Mouse (Mus musculus) heart, embryonic 13.5 days (tissue): ENCODE measurements around the gene Ppp1r9a. TPM values are rescaled to one million over a fixed set of nuclear protein-coding genes. Genes with fewer than 3 reads are reported as not detected.

Source experiments
- ATAC-seq: fragments of 200-750 bp; cut with Nextera tagmentation; 2 replicates; pipeline ENCODE4 v1.8.0; 2017; ENCODE audit warnings: moderate TSS enrichment; ENCODE audit not compliant: insufficient number of reproducible peaks, low FRiP score, low TSS enrichment; ENCODE audit errors: extremely low read depth
- H3K27ac ChIP-seq: fragments of 300-500 bp; sonication (generic); replicated peaks from 2 replicates; pipeline ENCODE4 v1.5.1; 2015; ENCODE audit warnings: moderate library complexity, mild to moderate bottlenecking, inconsistent platforms
- H3K27me3 ChIP-seq: fragments of 300-500 bp; sonication (generic); replicated peaks from 2 replicates; pipeline ENCODE4 v1.6.1; 2015; ENCODE audit warnings: mild to moderate bottlenecking, inconsistent platforms
- H3K36me3 ChIP-seq: fragments of 300-500 bp; sonication (generic); 2 replicates; pipeline ENCODE4 v1.6.1; 2015; ENCODE audit warnings: mild to moderate bottlenecking, inconsistent platforms
- H3K4me1 ChIP-seq: fragments of 300-500 bp; sonication (generic); 2 replicates; pipeline ENCODE4 v1.6.1; 2015; ENCODE audit warnings: inconsistent platforms
- H3K4me2 ChIP-seq: fragments of 300-500 bp; sonication (generic); 2 replicates; pipeline ENCODE4 v1.6.1; 2015; ENCODE audit warnings: inconsistent platforms, mild to moderate bottlenecking, moderate library complexity
- H3K4me3 ChIP-seq: fragments of 300-500 bp; sonication (generic); 2 replicates; pipeline ENCODE4 v1.5.1; 2015; ENCODE audit warnings: moderate library complexity, mild to moderate bottlenecking, inconsistent platforms
- H3K9ac ChIP-seq: fragments of 300-500 bp; sonication (generic); 2 replicates; pipeline ENCODE4 v1.6.1; 2015; ENCODE audit warnings: inconsistent platforms, mild to moderate bottlenecking, moderate library complexity
- H3K9me3 ChIP-seq: fragments of 300-500 bp; sonication (generic); 2 replicates; pipeline ENCODE4 v1.6.1; 2016; ENCODE audit warnings: inconsistent platforms
- WGBS: fragments of 180-500 bp; shearing (Covaris S2); methylation state at CpG from one replicate; pipeline ENCODE4 v1.1.7; 2015; ENCODE audit warnings: mixed read lengths; 5-methylcytosine and 5-hydroxymethylcytosine counted together
- polyA plus RNA-seq: library from polyadenylated mRNA; unstranded; fragments of >200 nt; fragmentation: Nextera tagmentation; extraction: Ambion mirVana; gene quantifications from 2 replicates; pipeline ENCODE4 v1.2.1, GENCODE M21; 2015

Gene Ppp1r9a
- polyA plus RNA-seq, 1 experiment from 2014 or later: 13.1 TPM

DNA sequence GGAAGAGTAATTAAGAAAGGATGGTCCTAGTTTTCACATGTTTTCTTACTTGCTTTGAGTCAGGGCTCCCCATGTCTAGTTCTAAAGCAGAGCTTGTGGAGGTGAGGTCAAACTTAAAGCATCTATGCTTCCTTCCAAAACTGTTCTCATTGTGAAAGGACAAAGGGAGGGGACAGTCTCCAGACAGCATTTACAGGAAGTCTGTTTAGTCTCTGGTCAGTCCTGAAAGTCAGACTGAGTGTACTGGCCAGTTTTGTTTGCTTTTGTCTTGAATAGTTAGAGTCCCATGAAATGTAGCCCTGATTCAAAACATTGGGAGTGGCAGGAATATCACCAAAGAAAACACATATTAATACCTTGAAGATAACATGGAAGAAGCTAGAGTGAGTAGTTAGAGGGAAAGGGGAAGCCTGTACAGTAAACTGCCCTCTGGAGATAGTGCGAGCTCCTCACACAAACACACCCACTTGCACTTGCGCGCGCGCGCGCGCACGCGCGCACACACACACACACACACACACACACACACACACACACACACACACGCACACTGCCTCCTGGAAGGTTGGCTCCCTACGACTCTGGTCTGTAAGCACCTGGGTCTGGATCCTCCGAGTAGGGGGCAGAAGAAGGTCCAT is 260.9 kb downstream of the Ppp1r9a start:
- WGBS: 88% methylated on average over 10 of the region's 14 CpGs
- peak overlapping the region; percentile 61 for H3K27ac ChIP-seq
- H3K36me3 ChIP-seq: peaks cover 22% of the 10 kb centered on the region
- H3K4me2 ChIP-seq: 0 out of 2 replicates have a peak overlapping the region, but pooled peaks have one; percentile 13
- H3K4me1 ChIP-seq: peaks cover 7% of the 10 kb centered on the region
- H3K9me3 ChIP-seq: no peaks in the 10 kb centered on the region
- H3K4me3 ChIP-seq: no peak overlapping the region
- no peak overlapping the region for H3K9ac ChIP-seq
- no peaks in the 10 kb centered on the region for H3K27me3 ChIP-seq
- ATAC-seq: no peak

DNA sequence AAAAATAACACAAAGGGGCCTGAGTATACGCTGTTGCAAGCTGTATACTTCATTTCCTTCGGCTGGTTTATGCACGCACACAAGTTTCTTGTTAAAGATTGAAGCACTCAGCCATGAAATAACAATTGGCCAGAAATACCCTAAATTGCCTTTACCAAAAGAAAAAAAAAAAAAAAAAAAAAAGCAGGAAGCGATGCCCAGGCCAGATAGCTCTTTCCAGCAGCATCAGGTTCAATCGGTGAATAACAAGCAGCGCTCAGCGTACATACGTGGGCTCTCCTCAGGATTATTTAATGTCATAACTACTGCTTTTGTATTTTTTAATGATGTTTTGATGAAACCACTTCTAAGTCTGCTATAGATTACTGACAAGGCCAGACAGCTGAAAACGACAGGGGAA is 262.1 kb downstream of the Ppp1r9a start:
- H3K4me1 ChIP-seq: peaks cover 7% of the 10 kb centered on the region
- no peak overlapping the region for H3K4me3 ChIP-seq
- no peaks in the 10 kb centered on the region for H3K27me3 ChIP-seq
- H3K9me3 ChIP-seq: no peaks in the 10 kb centered on the region
- H3K36me3 ChIP-seq: peaks cover 10% of the 10 kb centered on the region
- WGBS: 64% methylated on average over 9 of the region's 9 CpGs
- H3K9ac ChIP-seq: no peak overlapping the region
- peak overlapping the region; percentile 53 for H3K27ac ChIP-seq
- ATAC-seq: no peak
- H3K4me2 ChIP-seq: no peak overlapping the region

DNA sequence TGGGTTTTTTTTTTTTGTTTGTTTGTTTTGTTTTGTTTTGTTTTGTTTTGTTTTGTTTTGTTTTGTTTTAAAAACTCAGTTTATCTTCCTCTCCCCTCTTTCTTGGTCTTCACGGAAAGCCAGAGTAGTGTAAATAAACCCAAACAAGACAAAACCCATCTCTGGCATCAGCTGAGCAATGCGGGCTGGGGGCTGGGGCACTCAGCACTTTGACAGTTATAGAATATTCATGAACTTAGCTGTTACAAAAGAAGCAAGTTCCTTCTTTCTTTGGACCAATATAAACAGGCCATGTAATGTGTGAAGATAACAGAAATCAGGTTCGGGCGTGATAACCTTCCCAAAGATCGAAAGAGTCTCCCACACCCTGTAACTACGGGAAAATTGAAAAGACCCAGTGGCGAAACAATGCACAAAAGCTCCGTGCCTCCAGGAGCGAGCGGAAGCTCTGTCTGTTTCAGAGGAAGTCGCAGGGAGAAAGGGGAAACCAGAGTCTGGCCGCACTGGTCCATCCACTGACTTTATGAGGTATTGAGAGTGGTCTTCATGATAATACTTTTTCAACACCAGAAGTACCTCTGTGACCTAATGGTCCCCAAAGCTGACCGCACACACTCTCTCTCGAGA is 264.4 kb downstream of the Ppp1r9a start:
- ATAC-seq: no peak
- 33% methylated on average over 14 of the region's 14 CpGs for WGBS
- peak overlapping the region; percentile 2; the same call in 1 of the 2 replicates for H3K27ac ChIP-seq
- no peaks in the 10 kb centered on the region for H3K36me3 ChIP-seq
- no peaks in the 10 kb centered on the region for H3K9me3 ChIP-seq
- H3K4me3 ChIP-seq: peak overlapping the region; percentile 14; the same call in 1 of the 2 replicates
- no peaks in the 10 kb centered on the region for H3K27me3 ChIP-seq
- H3K4me1 ChIP-seq: peaks cover 7% of the 10 kb centered on the region
- no peak overlapping the region for H3K9ac ChIP-seq
- H3K4me2 ChIP-seq: peak overlapping the region; percentile 52

DNA sequence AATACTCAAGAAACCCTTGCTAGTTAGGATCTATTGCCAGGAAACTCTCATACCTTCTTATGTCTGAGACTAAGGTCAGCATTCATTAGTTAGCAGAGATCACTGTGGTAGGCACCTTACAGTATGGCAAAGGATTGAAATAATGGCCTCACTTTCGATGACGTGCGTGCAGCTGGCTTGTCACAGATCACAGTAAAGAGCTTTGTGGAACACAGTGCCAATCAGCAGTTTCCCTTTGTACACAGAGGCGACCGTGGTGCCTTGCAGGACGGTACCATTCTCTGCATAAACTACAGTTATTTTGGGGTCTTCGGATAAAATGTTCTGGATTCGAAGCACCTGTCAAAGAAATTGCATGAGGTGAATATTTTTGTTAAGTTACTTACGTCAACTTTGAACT is 265.4 kb downstream of the Ppp1r9a start:
- H3K4me2 ChIP-seq: no peak overlapping the region
- no peaks in the 10 kb centered on the region for H3K27me3 ChIP-seq
- peaks cover 7% of the 10 kb centered on the region for H3K4me1 ChIP-seq
- H3K36me3 ChIP-seq: no peaks in the 10 kb centered on the region
- no peak for ATAC-seq
- H3K9ac ChIP-seq: no peak overlapping the region
- H3K27ac ChIP-seq: no peak overlapping the region
- WGBS: 74% methylated on average over 9 of the region's 9 CpGs
- H3K9me3 ChIP-seq: no peaks in the 10 kb centered on the region
- no peak overlapping the region for H3K4me3 ChIP-seq

DNA sequence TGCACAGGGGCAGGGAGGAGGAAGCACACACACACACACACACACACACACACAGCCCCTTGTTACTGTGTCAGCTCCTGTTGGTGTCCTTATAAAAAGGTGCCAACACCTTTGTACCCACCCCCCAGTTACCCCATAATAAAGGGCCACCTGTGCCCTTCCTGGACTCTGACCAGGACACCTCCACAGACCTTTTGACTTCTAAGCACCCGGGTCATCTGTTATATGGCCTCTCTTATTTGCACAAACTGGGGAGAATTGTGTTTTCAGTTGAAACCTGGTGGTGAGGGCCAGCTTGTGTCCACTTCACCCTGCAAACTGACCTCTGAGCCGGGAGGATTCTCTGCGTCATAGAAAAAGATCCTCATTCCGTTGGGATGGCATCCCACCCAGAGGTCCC is 268.7 kb downstream of the Ppp1r9a start:
- H3K4me2 ChIP-seq: no peak overlapping the region
- no peak for ATAC-seq
- no peaks in the 10 kb centered on the region for H3K27me3 ChIP-seq
- H3K36me3 ChIP-seq: no peaks in the 10 kb centered on the region
- no peak overlapping the region for H3K27ac ChIP-seq
- no peak overlapping the region for H3K4me3 ChIP-seq
- no peaks in the 10 kb centered on the region; the same call in 1 of the 2 replicates for H3K4me1 ChIP-seq
- no peak overlapping the region for H3K9ac ChIP-seq
- H3K9me3 ChIP-seq: no peaks in the 10 kb centered on the region
- 81% methylated on average over 4 of the region's 4 CpGs for WGBS

DNA sequence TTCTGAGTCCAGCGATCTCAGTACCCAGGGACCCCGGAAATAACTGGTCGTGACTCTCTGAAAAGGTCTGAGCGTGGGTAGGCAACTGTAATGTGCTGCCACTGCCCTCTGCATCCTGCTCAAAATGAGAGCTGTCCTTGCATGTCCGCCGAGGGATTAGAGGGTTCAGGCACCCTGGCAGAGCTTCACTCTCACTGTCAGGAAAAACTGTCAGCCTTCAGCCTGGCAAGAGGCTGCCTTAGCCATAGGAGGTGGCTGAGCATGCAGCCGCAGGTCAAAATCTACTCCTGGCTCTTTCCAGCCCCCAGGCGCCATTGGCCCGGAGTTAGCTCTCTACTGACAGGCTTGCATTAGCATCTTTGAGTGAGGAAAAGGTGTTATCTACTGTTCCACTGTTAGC is 269.9 kb downstream of the Ppp1r9a start:
- no peaks in the 10 kb centered on the region for H3K36me3 ChIP-seq
- H3K4me1 ChIP-seq: no peaks in the 10 kb centered on the region
- no peak overlapping the region for H3K4me2 ChIP-seq
- no peak overlapping the region for H3K27ac ChIP-seq
- H3K4me3 ChIP-seq: no peak overlapping the region
- 56% methylated on average over 9 of the region's 9 CpGs for WGBS
- H3K27me3 ChIP-seq: no peaks in the 10 kb centered on the region
- no peak overlapping the region for H3K9ac ChIP-seq
- ATAC-seq: no peak
- H3K9me3 ChIP-seq: no peaks in the 10 kb centered on the region

DNA sequence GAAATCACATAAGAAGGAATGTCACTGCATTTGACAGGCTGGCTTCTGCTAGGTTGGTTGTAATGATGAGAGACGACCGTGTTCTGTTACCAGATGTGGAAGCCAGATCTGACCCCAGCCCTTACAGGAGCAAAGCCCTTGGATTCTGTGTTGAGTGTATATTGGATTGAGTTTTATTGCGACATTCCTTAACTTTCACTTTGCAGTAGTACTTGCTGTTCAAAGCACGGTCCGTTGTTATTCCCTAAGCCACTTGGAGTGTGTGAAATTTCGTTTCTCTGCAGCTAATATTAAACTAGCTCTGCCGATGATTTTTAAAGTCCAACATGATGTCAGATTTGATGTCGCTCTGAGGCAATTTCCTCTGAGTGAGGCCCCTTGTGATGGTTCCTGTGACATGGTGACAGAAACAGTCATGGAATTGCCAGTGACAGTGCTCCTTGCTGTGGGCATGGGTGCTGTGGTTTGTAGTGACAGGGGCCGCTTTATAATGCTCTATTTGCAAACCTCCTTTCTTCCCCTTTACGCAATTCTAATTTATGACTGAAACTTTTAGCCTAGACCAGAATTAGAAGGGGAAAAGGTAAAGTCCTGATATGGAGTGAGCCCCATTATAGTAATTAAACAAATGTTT is 271.6 kb downstream of the Ppp1r9a start:
- H3K4me3 ChIP-seq: no peak overlapping the region
- H3K36me3 ChIP-seq: no peaks in the 10 kb centered on the region
- H3K27ac ChIP-seq: no peak overlapping the region
- no peak for ATAC-seq
- no peaks in the 10 kb centered on the region for H3K4me1 ChIP-seq
- 79% methylated on average over 10 of the region's 10 CpGs for WGBS
- no peaks in the 10 kb centered on the region for H3K9me3 ChIP-seq
- no peak overlapping the region for H3K9ac ChIP-seq
- no peaks in the 10 kb centered on the region for H3K27me3 ChIP-seq
- H3K4me2 ChIP-seq: no peak overlapping the region

DNA sequence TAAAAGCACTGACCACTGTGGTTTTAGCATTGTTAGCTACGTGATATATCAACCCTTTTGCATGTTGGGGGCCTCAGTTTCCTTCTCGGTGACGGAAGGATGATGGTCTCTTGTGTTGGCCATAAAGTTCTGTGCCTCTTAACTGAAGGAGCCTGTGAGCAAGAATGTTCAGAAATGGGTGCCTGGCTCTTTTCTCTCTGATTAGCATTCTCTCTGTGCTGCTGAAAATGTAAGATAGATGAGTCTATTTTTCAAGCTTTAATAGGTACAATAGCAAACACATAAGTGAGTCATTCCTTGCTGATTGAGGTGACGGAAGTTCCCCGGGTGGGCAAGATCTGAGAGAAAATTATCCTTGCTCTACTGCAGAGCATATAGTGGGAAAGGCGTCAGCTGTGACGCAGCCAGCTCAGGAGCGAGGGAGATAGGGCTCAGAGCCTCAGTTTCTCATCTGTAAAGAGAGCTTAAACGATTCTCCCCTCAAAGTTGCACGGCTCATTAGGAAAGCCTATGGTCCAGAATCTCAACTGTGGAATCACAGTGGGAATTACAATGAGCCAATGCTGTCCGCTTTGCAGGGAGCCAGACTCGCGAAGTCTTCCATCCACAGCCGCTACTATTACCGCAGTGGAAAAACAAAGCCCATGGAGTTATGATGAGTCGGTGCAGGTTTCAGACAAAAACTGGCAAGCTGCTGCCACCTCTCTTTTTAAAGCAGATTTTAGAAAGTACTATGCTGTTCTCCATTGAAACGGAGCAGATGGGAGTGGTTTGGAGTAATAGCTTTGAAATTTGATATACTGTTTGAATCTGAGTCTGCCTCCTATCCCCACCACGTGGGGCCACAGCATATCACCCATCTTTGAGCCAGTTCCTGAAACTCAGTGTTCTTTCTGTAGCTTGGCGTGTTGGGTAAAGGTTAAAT is 275.5 kb downstream of the Ppp1r9a start:
- Histone ChIP-seq H3K4me2 (peak overlapping the region; percentile 59), H3K4me1 (no peaks in the 10 kb centered on the region), H3K27ac (no peak overlapping the region), H3K4me3 (peak overlapping the region; percentile 14; the same call in 1 of the 2 replicates), H3K27me3 (no peaks in the 10 kb centered on the region), H3K9ac (0 out of 2 replicates have a peak overlapping the region, but pooled peaks have one; percentile 19), H3K36me3 (no peaks in the 10 kb centered on the region), H3K9me3 (no peaks in the 10 kb centered on the region)
- ATAC-seq: no peak
- WGBS: 59% methylated on average over 19 of the region's 19 CpGs

DNA sequence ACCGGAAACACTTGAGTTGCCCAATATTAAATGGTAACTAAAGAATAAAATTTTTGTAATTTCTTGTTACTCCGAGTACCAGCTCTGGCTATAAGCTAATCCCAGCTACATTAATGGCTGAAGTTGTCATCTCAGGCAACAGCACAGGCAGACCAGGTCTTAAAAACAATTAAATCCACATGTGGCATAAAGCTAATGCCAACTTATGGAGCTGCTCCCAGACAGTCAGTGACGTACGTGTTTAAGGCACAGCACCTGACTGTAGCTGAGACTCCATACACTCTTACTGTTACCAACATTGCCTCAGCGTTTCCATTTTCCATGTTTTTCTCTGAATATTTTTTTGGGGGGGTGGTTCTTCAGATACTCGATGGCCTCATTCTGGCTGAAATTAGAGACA is 276.5 kb downstream of the Ppp1r9a start:
- H3K4me2 ChIP-seq: no peak overlapping the region
- H3K36me3 ChIP-seq: no peaks in the 10 kb centered on the region
- H3K4me1 ChIP-seq: no peaks in the 10 kb centered on the region
- H3K4me3 ChIP-seq: no peak overlapping the region
- 79% methylated on average over 6 of the region's 6 CpGs for WGBS
- ATAC-seq: no peak
- no peaks in the 10 kb centered on the region for H3K27me3 ChIP-seq
- no peak overlapping the region for H3K9ac ChIP-seq
- no peak overlapping the region for H3K27ac ChIP-seq
- H3K9me3 ChIP-seq: no peaks in the 10 kb centered on the region

DNA sequence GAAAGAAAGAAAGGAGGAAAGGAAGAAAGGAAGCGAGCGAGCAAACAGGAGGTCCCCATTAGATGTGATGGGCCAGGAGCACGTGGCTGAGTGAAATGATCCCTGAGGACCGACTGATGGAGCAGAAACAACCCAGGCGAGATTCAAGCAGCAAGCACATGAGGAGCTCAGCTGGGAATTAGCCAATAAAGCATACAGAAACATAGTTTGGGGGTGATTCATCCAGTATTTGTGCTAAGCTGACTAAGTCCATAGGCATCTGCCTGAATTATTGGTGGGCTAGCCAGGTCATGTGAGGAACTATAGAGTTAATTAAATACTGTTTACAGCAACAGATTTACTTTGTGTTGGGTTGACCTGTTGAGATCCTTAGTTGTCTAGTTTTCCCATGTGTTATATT is 277.9 kb downstream of the Ppp1r9a start:
- no peak for ATAC-seq
- H3K27ac ChIP-seq: no peak overlapping the region
- WGBS: 70% methylated on average over 5 of the region's 5 CpGs
- H3K4me1 ChIP-seq: no peaks in the 10 kb centered on the region
- H3K27me3 ChIP-seq: no peaks in the 10 kb centered on the region
- no peak overlapping the region for H3K4me3 ChIP-seq
- H3K9me3 ChIP-seq: no peaks in the 10 kb centered on the region
- no peak overlapping the region for H3K4me2 ChIP-seq
- H3K36me3 ChIP-seq: no peaks in the 10 kb centered on the region
- H3K9ac ChIP-seq: no peak overlapping the region
